Mouse (Mus musculus) lung, adult 2 months (tissue): ENCODE measurements around the gene Kcnip3. TPM values are rescaled to one million over a fixed set of nuclear protein-coding genes. Genes with fewer than 3 reads are reported as not detected.

ENCODE experiments used
- DNase-seq: peaks from one replicate; pipeline ENCODE4 v3.0.0; 2022
- H3K4me1 ChIP-seq: fragments of 200-500 bp; 2 replicates; pipeline ENCODE4 v1.6.1; 2011; ENCODE audit warnings: low read length; ENCODE audit not compliant: control insufficient read depth, insufficient read depth
- H3K4me3 ChIP-seq: fragments of 200-500 bp; replicated peaks from 2 replicates; pipeline ENCODE3; 2011; ENCODE audit warnings: low read depth, mild to moderate bottlenecking, control low read depth, low read length; ENCODE audit errors: extremely low read depth
- CTCF ChIP-seq: fragments of 200-500 bp; IDR thresholded peaks from 2 replicates; pipeline ENCODE4 v1.5.1; 2011; ENCODE audit warnings: mild to moderate bottlenecking, low read length, control low read depth; ENCODE audit not compliant: insufficient read depth
- POLR2A ChIP-seq: fragments of 200-500 bp; IDR thresholded peaks from 2 replicates; pipeline ENCODE4 v1.6.1; 2011; ENCODE audit warnings: low read depth, mild to moderate bottlenecking, control low read depth, low read length, borderline replicate concordance; ENCODE audit errors: extremely low read depth
- WGBS: fragments of 180-500 bp; shearing (Covaris S2); methylation state at CpG from one replicate; pipeline ENCODE4 v1.1.7; 2018; 5-methylcytosine and 5-hydroxymethylcytosine counted together
- polyA plus RNA-seq: library from polyadenylated mRNA; depleted of rRNA; stranded (reverse); fragments of >200 nt; gene quantifications from 2 replicates; pipeline ENCODE4 v1.2.3, GENCODE M21; 2012; rRNA removed

Gene Kcnip3
- 1.5 and 3.1 TPM in 2 replicates for polyA plus RNA-seq

GRCm38 (mm10) chr2:127522006-127522441 lies at the start of gene Kcnip3:
TSS of gene Kcnip3 (minus strand) at chr2:127522094.
- Histone ChIP-seq H3K4me3 (peak within 1 kb of the TSS; percentile 29), H3K4me1 (no peaks in the 10 kb centered on the region)
- DNase-seq = no peak
- 18% methylated on average over 10 of the region's 10 CpGs for WGBS
- TF ChIP-seq CTCF (no peak), POLR2A (no peak)

- DNase-seq = peak; percentile 61
- TF ChIP-seq CTCF = peak; percentile 84; the same call in 1 of the 2 replicates
- TF ChIP-seq POLR2A = no peak
- H3K4me1 ChIP-seq = no peaks in the 10 kb centered on the region
- no peak overlapping the region for H3K4me3 ChIP-seq
- 11% methylated on average over 18 of the region's 18 CpGs for WGBS
Measured at GRCm38 (mm10) chr2:127559070-127559966, 37.4 kb upstream of the Kcnip3 start.

- 48% methylated on average over 5 of the region's 5 CpGs for WGBS
- DNase-seq = no peak
- no peak overlapping the region for H3K4me3 ChIP-seq
- TF ChIP-seq POLR2A (no peak), CTCF (no peak)
- H3K4me1 ChIP-seq = no peaks in the 10 kb centered on the region
Measured at GRCm38 (mm10) chr2:127551078-127551477, 29.2 kb upstream of the Kcnip3 start.

- WGBS = 63% methylated on average over 1 of the region's 1 CpGs
- Histone ChIP-seq H3K4me3 (no peak overlapping the region), H3K4me1 (no peaks in the 10 kb centered on the region)
- DNase-seq = no peak
- TF ChIP-seq POLR2A = no peak
- TF ChIP-seq CTCF = no peak
Measured at GRCm38 (mm10) chr2:127550446-127550845, 28.6 kb upstream of the Kcnip3 start.

GRCm38 (mm10) chr2:127549711-127550110 lies 27.8 kb upstream of the Kcnip3 start:
- Histone ChIP-seq H3K4me1 (no peaks in the 10 kb centered on the region), H3K4me3 (no peak overlapping the region)
- no peak for TF ChIP-seq CTCF
- TF ChIP-seq POLR2A = no peak
- DNase-seq = no peak

GRCm38 (mm10) chr2:127548342-127549074 lies 26.6 kb upstream of the Kcnip3 start:
- TF ChIP-seq CTCF (no peak), POLR2A (no peak)
- WGBS = 64% methylated on average over 5 of the region's 5 CpGs
- H3K4me1 ChIP-seq = no peaks in the 10 kb centered on the region
- H3K4me3 ChIP-seq = no peak overlapping the region
- no peak for DNase-seq

GRCm38 (mm10) chr2:127541697-127542096 lies 19.8 kb upstream of the Kcnip3 start:
- TF ChIP-seq CTCF = no peak
- TF ChIP-seq POLR2A = no peak
- DNase-seq = no peak
- no peak overlapping the region for H3K4me3 ChIP-seq
- H3K4me1 ChIP-seq = no peaks in the 10 kb centered on the region
- WGBS = 82% methylated on average over 2 of the region's 2 CpGs

- no peak for TF ChIP-seq POLR2A
- TF ChIP-seq CTCF = no peak
- 9% methylated on average over 29 of the region's 29 CpGs for WGBS
- Histone ChIP-seq H3K4me3 (no peak within 1 kb of the TSS), H3K4me1 (no peaks in the 10 kb centered on the region)
- DNase-seq = peak; percentile 23
Measured at GRCm38 (mm10) chr2:127541185-127541584, 19.3 kb upstream of the Kcnip3 start, which contains the start of gene Prom2. TSS of gene Prom2 (minus strand) at chr2:127541467.

- H3K4me3 ChIP-seq = no peak overlapping the region
- TF ChIP-seq POLR2A = no peak
- TF ChIP-seq CTCF = peak; percentile 37; the same call in 1 of the 2 replicates
- 24% methylated on average over 4 of the region's 4 CpGs for WGBS
- H3K4me1 ChIP-seq = no peaks in the 10 kb centered on the region
- no peak for DNase-seq
Measured at GRCm38 (mm10) chr2:127539494-127539893, 17.6 kb upstream of the Kcnip3 start.
